Mouse (Mus musculus) midbrain, postnatal 0 days (tissue): ENCODE measurements around the gene Smap2. TPM values are rescaled to one million over a fixed set of nuclear protein-coding genes. Genes with fewer than 3 reads are reported as not detected.

Experiments used
- ATAC-seq: fragments of 200-750 bp; cut with Nextera tagmentation; 2 replicates; pipeline ENCODE4 v1.8.0; 2017; ENCODE audit warnings: moderate number of reproducible peaks, mild to moderate bottlenecking, moderate TSS enrichment, moderate library complexity; ENCODE audit not compliant: low FRiP score
- DNase-seq: peaks from one replicate; pipeline ENCODE4 v3.0.0-alpha.2; 2015; ENCODE audit warnings: low spot score
- H3K27ac ChIP-seq: fragments of 300-500 bp; sonication (generic); 2 replicates; pipeline ENCODE4 v1.5.1; 2014; ENCODE audit warnings: low read depth, mild to moderate bottlenecking, low read length, mixed read lengths
- H3K27me3 ChIP-seq: fragments of 300-500 bp; sonication (generic); 2 replicates; pipeline ENCODE4 v1.6.1; 2014; ENCODE audit warnings: low read length, control low read depth, mixed read lengths; ENCODE audit not compliant: insufficient read depth
- H3K36me3 ChIP-seq: fragments of 300-500 bp; sonication (generic); 2 replicates; pipeline ENCODE4 v1.6.1; 2014; ENCODE audit warnings: low read length, control low read depth, mixed read lengths; ENCODE audit not compliant: insufficient read depth
- H3K4me1 ChIP-seq: fragments of 300-500 bp; sonication (generic); 2 replicates; pipeline ENCODE4 v1.6.1; 2014; ENCODE audit warnings: mild to moderate bottlenecking, control low read depth, antibody characterized with exemption, low read length, mixed read lengths; ENCODE audit not compliant: insufficient read depth
- H3K4me2 ChIP-seq: fragments of 300-500 bp; sonication (generic); 2 replicates; pipeline ENCODE4 v1.6.1; 2014; ENCODE audit warnings: low read depth, mild to moderate bottlenecking, low read length, mixed read lengths; ENCODE audit not compliant: poor library complexity, severe bottlenecking
- H3K4me3 ChIP-seq: fragments of 300-500 bp; sonication (generic); 2 replicates; pipeline ENCODE4 v1.5.1; 2014; ENCODE audit warnings: low read depth, mild to moderate bottlenecking, low read length, moderate library complexity
- H3K9ac ChIP-seq: fragments of 300-500 bp; sonication (generic); replicated peaks from 2 replicates; pipeline ENCODE4 v1.6.1; 2014; ENCODE audit warnings: mild to moderate bottlenecking, low read length, moderate library complexity, mixed read lengths; ENCODE audit not compliant: poor library complexity, severe bottlenecking
- H3K9me3 ChIP-seq: fragments of 300-500 bp; sonication (generic); 2 replicates; pipeline ENCODE4 v1.6.1; 2016; ENCODE audit warnings: low read length, control low read depth
- CTCF ChIP-seq: IDR thresholded peaks from 2 replicates; pipeline ENCODE4 v1.5.1; 2016; ENCODE audit warnings: antibody characterized with exemption, mild to moderate bottlenecking
- WGBS: fragments of 180-500 bp; shearing (Covaris S2); extraction: QIAGEN DNeasy Blood & Tissue Kit; methylation state at CpG from one replicate; pipeline ENCODE4 v1.1.7; 2014; 5-methylcytosine and 5-hydroxymethylcytosine counted together
- microRNA-seq: library from miRNA; unstranded; fragments of <30 nt; microRNA quantifications from one replicate; pipeline ENCODE4, GENCODE M21; 2016; ENCODE audit warnings: borderline number of aligned reads
- polyA plus RNA-seq: library from polyadenylated mRNA; unstranded; fragments of >200 nt; fragmentation: Nextera tagmentation; extraction: Ambion mirVana; gene quantifications from 2 replicates; pipeline ENCODE4 v1.2.1, GENCODE M21; 2015
- total RNA-seq: library from RNA; depleted of rRNA; stranded (reverse); fragments of >200 nt; gene quantifications from 2 replicates; pipeline ENCODE4 v1.2.3, GENCODE M21; 2014; rRNA removed

Gene Smap2
- total and polyA plus RNA-seq, 2 experiments from 2014 or later, result 45.5 to 91.6 TPM

GRCm38 (mm10) chr4:120925386-120925785, 91.7 kb downstream of the Smap2 start:
- Histone ChIP-seq H3K4me3 (peak overlapping the region; percentile 52), H3K4me1 (0 out of 2 replicates have a peak, but pooled peaks cover 2% of the 10 kb centered on the region), H3K36me3 (peaks cover 9% of the 10 kb centered on the region), H3K9me3 (0 out of 2 replicates have a peak, but pooled peaks cover 7% of the 10 kb centered on the region), H3K4me2 (peak overlapping the region; percentile 65), H3K9ac (peak overlapping the region; percentile 85), H3K27me3 (no peaks in the 10 kb centered on the region), H3K27ac (peak overlapping the region; percentile 96)
- ATAC-seq, result peak; percentile 56; the same call in 1 of the 2 replicates
- peak; percentile 47 for DNase-seq
- TF ChIP-seq CTCF, result peak; percentile 57
- WGBS, result 10% methylated on average over 3 of the region's 3 CpGs

- ATAC-seq (peak; percentile 99), DNase-seq (peak; percentile 96)
- Histone ChIP-seq H3K4me3 (peak within 1 kb of the TSS; percentile 52), H3K9me3 (0 out of 2 replicates have a peak, but pooled peaks cover 7% of the 10 kb centered on the region), H3K4me2 (peak within 1 kb of the TSS; percentile 65), H3K9ac (peak within 1 kb of the TSS; percentile 85), H3K36me3 (peaks cover 9% of the 10 kb centered on the region), H3K27me3 (no peaks in the 10 kb centered on the region), H3K4me1 (0 out of 2 replicates have a peak, but pooled peaks cover 2% of the 10 kb centered on the region), H3K27ac (peak within 1 kb of the TSS; percentile 96)
- no peak for TF ChIP-seq CTCF
- WGBS, result under 1% methylated on average over 33 of the region's 33 CpGs
Measured at GRCm38 (mm10) chr4:120924554-120925299, 92.3 kb downstream of the Smap2 start, which contains the start of gene Exo5. TSS of gene Exo5 (minus strand) at chr4:120925017.

GRCm38 (mm10) chr4:120921461-120921860, 95.6 kb downstream of the Smap2 start:
- DNase-seq (no peak), ATAC-seq (no peak)
- H3K9ac ChIP-seq, result no peak overlapping the region
- WGBS, result 98% methylated on average over 8 of the region's 8 CpGs
- H3K9me3 ChIP-seq, result 0 out of 2 replicates have a peak, but pooled peaks cover 7% of the 10 kb centered on the region
- no peak overlapping the region for H3K27ac ChIP-seq
- no peak for TF ChIP-seq CTCF
- no peak overlapping the region for H3K4me3 ChIP-seq
- peaks cover 9% of the 10 kb centered on the region for H3K36me3 ChIP-seq
- 0 out of 2 replicates have a peak, but pooled peaks cover 2% of the 10 kb centered on the region for H3K4me1 ChIP-seq
- H3K4me2 ChIP-seq, result no peak overlapping the region
- H3K27me3 ChIP-seq, result no peaks in the 10 kb centered on the region

Small RNA genes lying within 50 kb of the gene (microRNA-seq; reads per million reads assigned to microRNA genes)
- not detected for gene Mir7015

Other genes starting within 250 kb of the Smap2 start
- gene Nfyc, start 185.7 kb downstream of the Smap2 start, total RNA-seq, result 85.1 and 87.8 TPM in 2 replicates
- gene Nfyc, start 185.7 kb downstream of the Smap2 start, polyA plus RNA-seq, result 60.5 and 65.8 TPM in 2 replicates
- gene Rims3, start 162.4 kb downstream of the Smap2 start, total RNA-seq, result 131 and 140 TPM in 2 replicates
- gene Rims3, start 162.4 kb downstream of the Smap2 start, polyA plus RNA-seq, result 34.6 and 37.1 TPM in 2 replicates
- gene Exo5, start 92.2 kb downstream of the Smap2 start, total RNA-seq, result 11.1 and 13.6 TPM in 2 replicates
- gene Exo5, start 92.2 kb downstream of the Smap2 start, polyA plus RNA-seq, result 13.4 and 14.5 TPM in 2 replicates
- 2.1 and 2.9 TPM in 2 replicates for gene Zfp69, start 65.5 kb downstream of the Smap2 start, total RNA-seq
- 3.9 and 4.8 TPM in 2 replicates for gene Zfp69, start 65.5 kb downstream of the Smap2 start, polyA plus RNA-seq
- 38.4 and 68.5 TPM in 2 replicates for gene Col9a2, start 22.1 kb upstream of the Smap2 start, total RNA-seq
- gene Col9a2, start 22.1 kb upstream of the Smap2 start, polyA plus RNA-seq, result 18.2 and 19.7 TPM in 2 replicates
- gene Zmpste24, start 81.0 kb upstream of the Smap2 start, total RNA-seq, result 18.6 and 19.9 TPM in 2 replicates
- gene Zmpste24, start 81.0 kb upstream of the Smap2 start, polyA plus RNA-seq, result 17.0 and 18.0 TPM in 2 replicates
- not detected in 2 replicates for gene Tmco2, start 92.0 kb upstream of the Smap2 start, total RNA-seq
- gene Tmco2, start 92.0 kb upstream of the Smap2 start, polyA plus RNA-seq, result 0.30 TPM in 1 of 2 replicates, not detected in the other
- gene Rlf, start 197.8 kb upstream of the Smap2 start, total RNA-seq, result 32.1 and 40.8 TPM in 2 replicates
- gene Rlf, start 197.8 kb upstream of the Smap2 start, polyA plus RNA-seq, result 14.9 and 19.4 TPM in 2 replicates